Mouse (Mus musculus) spleen, postnatal 0 days (tissue): Measurements from ENCODE around the gene Eea1. TPM values are rescaled to one million over a fixed set of nuclear protein-coding genes. Genes with fewer than 3 reads are reported as not detected.

Experiments
- polyA plus RNA-seq: library from polyadenylated mRNA; unstranded; fragments of >200 nt; fragmentation: Nextera tagmentation; extraction: Ambion mirVana; gene quantifications from 2 replicates; pipeline ENCODE4 v1.2.1, GENCODE M21; 2015

The Eea1 gene
- polyA plus RNA-seq = 16.1 and 17.0 TPM in 2 replicates

DNA sequence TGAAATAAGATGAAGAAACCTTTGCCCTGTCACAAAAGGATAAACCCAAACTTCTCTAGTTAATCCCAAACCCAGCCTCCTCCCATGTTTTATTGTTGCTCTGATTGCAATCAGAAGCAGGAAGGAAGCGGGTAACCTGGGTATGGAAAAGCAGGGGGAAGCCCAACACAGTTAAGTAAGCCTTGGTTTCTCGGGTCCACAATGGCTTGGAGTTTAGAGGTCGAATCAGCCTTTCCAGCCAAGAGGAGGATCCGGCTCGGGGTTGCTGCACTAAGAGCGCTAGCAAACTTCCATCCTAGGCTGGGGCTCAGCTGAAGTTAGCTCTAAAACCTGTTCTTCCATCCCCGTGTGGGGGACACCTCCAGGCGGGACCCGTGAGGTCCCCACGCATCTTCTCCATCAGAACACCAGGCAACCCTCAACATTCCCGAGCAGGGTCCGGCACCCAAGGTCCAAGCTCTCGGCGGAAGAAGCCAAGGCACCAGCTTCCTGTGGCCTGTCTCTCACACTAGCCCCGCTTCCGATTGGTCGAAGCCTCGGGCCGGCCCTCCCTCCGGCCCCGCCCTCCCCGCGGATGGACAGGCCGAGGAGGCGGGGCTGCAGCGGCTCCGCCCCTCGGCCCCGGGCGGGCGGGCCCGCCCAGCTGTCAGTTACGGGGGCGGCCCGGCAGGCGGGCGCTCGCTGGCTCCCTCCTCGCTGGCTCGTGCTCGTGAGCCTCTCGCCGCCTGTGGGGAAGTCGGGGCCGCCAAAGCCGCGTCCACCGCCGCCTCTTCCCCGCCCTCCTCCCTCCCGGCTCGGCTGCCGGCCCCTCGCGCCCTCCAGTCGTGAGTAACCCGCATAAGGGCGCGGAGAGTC, at the start of gene Eea1:
Eea1 (plus strand) TSS at position 605 of the 855 bp plus-strand sequence.

Other genes with a start within 250 kb of the Eea1 start
- not detected in 2 replicates for gene Gm33543, start 97.7 kb upstream of the Eea1 start, polyA plus RNA-seq
- not detected in 2 replicates for gene Gm5426, start 196.0 kb downstream of the Eea1 start, polyA plus RNA-seq